7 mouse cellular contexts compared by ENCODE assay signal in genomic region chr11:85525501-85525885, GRCm38 (mm10).
DNase-seq lines count a peak whose midpoint lies in the region; ATAC-seq lines count a peak whose summit lies in the region.

No protein-coding gene starts in this region.

- no peaks in the 10 kb centered on the region for H3K9me3 ChIP-seq in kidney, embryonic 15.5 days (replicated peaks)
- no peaks in the 10 kb centered on the region for H3K9me3 ChIP-seq in embryonic facial prominence, embryonic 15.5 days (replicated peaks)
- no peaks in the 10 kb centered on the region for H3K9me3 ChIP-seq in hindbrain, embryonic 16.5 days (ENCODE audit: control insufficient read depth, low read length)

- H3K4me2 ChIP-seq in kidney, embryonic 15.5 days, result peak overlapping the region; percentile 56
- H3K4me2 ChIP-seq in embryonic facial prominence, embryonic 15.5 days (replicated peaks), result peak overlapping the region; percentile 49
- peak overlapping the region; percentile 78; the same call in 1 of the 2 replicates for H3K4me2 ChIP-seq in hindbrain, embryonic 16.5 days (ENCODE audit: low read length)

- H3K27me3 ChIP-seq in kidney, embryonic 15.5 days, result peaks cover 45% of the 10 kb centered on the region
- no peaks in the 10 kb centered on the region for H3K27me3 ChIP-seq in embryonic facial prominence, embryonic 15.5 days
- H3K27me3 ChIP-seq in hindbrain, embryonic 16.5 days (replicated peaks; ENCODE audit: control insufficient read depth, insufficient read depth, low read length), result peaks cover 8% of the 10 kb centered on the region

- ATAC-seq in kidney, embryonic 15.5 days (replicated peaks; ENCODE audit: low FRiP score), result no peak
- no peak for ATAC-seq in embryonic facial prominence, embryonic 15.5 days (ENCODE audit: insufficient number of reproducible peaks, low FRiP score, low TSS enrichment, low read depth)
- no peak for ATAC-seq in hindbrain, embryonic 16.5 days

- H3K36me3 ChIP-seq in kidney, embryonic 15.5 days, result no peaks in the 10 kb centered on the region
- H3K36me3 ChIP-seq in embryonic facial prominence, embryonic 15.5 days, result no peaks in the 10 kb centered on the region
- H3K36me3 ChIP-seq in hindbrain, embryonic 16.5 days (ENCODE audit: control insufficient read depth, insufficient read depth, low read length), result no peaks in the 10 kb centered on the region

- DNase-seq in kidney, adult 8-10 months, result no peak
- DNase-seq in neural tube, embryonic 10.5 days (ENCODE audit: extremely low spot score, low spot score), result peak; percentile 27
- DNase-seq in thymus, adult 18-20 months, result no peak
- no peak for DNase-seq in spleen, postnatal 4 days (ENCODE audit: low spot score in 2 of 2)

- H3K9ac ChIP-seq in kidney, embryonic 15.5 days, result no peak overlapping the region
- H3K9ac ChIP-seq in embryonic facial prominence, embryonic 15.5 days, result no peak overlapping the region; the same call in 1 of the 2 replicates
- H3K9ac ChIP-seq in hindbrain, embryonic 16.5 days (ENCODE audit: low read depth, low read length), result no peak overlapping the region

- WGBS in kidney, embryonic 15.5 days, result 23% methylated on average over 10 of the region's 10 CpGs
- WGBS in embryonic facial prominence, embryonic 15.5 days, result 15% methylated on average over 10 of the region's 10 CpGs
- WGBS in hindbrain, embryonic 16.5 days, result 38% methylated on average over 10 of the region's 10 CpGs

- H3K4me1 ChIP-seq in kidney, embryonic 15.5 days, result peaks cover 46% of the 10 kb centered on the region
- peaks cover 34% of the 10 kb centered on the region for H3K4me1 ChIP-seq in embryonic facial prominence, embryonic 15.5 days
- H3K4me1 ChIP-seq in hindbrain, embryonic 16.5 days (ENCODE audit: control insufficient read depth, insufficient read depth, low read depth, low read length), result peaks cover 9% of the 10 kb centered on the region

- peak overlapping the region; percentile 86 for H3K27ac ChIP-seq in kidney, embryonic 15.5 days
- peak overlapping the region; percentile 65 for H3K27ac ChIP-seq in embryonic facial prominence, embryonic 15.5 days (replicated peaks)
- no peak overlapping the region for H3K27ac ChIP-seq in hindbrain, embryonic 16.5 days (ENCODE audit: low read depth, low read length)

- H3K4me3 ChIP-seq in kidney, embryonic 15.5 days (replicated peaks), result 0 out of 2 replicates have a peak overlapping the region, but pooled peaks have one; percentile 0
- H3K4me3 ChIP-seq in embryonic facial prominence, embryonic 15.5 days (replicated peaks), result peak overlapping the region; percentile 26; the same call in 1 of the 2 replicates
- no peak overlapping the region for H3K4me3 ChIP-seq in hindbrain, embryonic 16.5 days (ENCODE audit: low read length)
